Mouse (Mus musculus) forebrain, embryonic 10.5 days (tissue): Measurements from ENCODE around the gene Nmu. TPM values are rescaled to one million over a fixed set of nuclear protein-coding genes. Genes with fewer than 3 reads are reported as not detected.

Experiments
- DNase-seq: peaks from one replicate; pipeline ENCODE4 v3.0.0-alpha.2; 2017; ENCODE audit warnings: low spot score; ENCODE audit errors: extremely low spot score
- H3K27ac ChIP-seq: fragments of 300-500 bp; sonication (generic); 2 replicates; pipeline ENCODE4 v1.5.1; 2016; ENCODE audit warnings: mild to moderate bottlenecking
- H3K27me3 ChIP-seq: fragments of 300-500 bp; sonication (generic); 2 replicates; pipeline ENCODE4 v1.6.1; 2016; ENCODE audit warnings: mild to moderate bottlenecking; ENCODE audit not compliant: poor library complexity, severe bottlenecking
- H3K36me3 ChIP-seq: fragments of 300-500 bp; sonication (generic); replicated peaks from 2 replicates; pipeline ENCODE4 v1.6.1; 2016; ENCODE audit warnings: mild to moderate bottlenecking, moderate library complexity
- H3K4me1 ChIP-seq: fragments of 300-500 bp; sonication (generic); 2 replicates; pipeline ENCODE4 v1.6.1; 2016
- H3K4me3 ChIP-seq: fragments of 300-500 bp; sonication (generic); 2 replicates; pipeline ENCODE4 v1.5.1; 2016; ENCODE audit warnings: mild to moderate bottlenecking, moderate library complexity
- H3K9me3 ChIP-seq: fragments of 300-500 bp; sonication (generic); 2 replicates; pipeline ENCODE4 v1.6.1; 2016; ENCODE audit warnings: mild to moderate bottlenecking, moderate library complexity
- WGBS: fragments of 180-500 bp; shearing (Covaris S2); methylation state at CpG from one replicate; pipeline ENCODE4 v1.1.7; 2016; 5-methylcytosine and 5-hydroxymethylcytosine counted together
- polyA plus RNA-seq: library from polyadenylated mRNA; unstranded; fragments of >200 nt; fragmentation: Nextera tagmentation; extraction: Ambion mirVana; gene quantifications from 2 replicates; pipeline ENCODE4 v1.2.1, GENCODE M21; 2016

Nmu gene
- polyA plus RNA-seq, 1 experiment from 2014 or later: 0.99 TPM

DNA sequence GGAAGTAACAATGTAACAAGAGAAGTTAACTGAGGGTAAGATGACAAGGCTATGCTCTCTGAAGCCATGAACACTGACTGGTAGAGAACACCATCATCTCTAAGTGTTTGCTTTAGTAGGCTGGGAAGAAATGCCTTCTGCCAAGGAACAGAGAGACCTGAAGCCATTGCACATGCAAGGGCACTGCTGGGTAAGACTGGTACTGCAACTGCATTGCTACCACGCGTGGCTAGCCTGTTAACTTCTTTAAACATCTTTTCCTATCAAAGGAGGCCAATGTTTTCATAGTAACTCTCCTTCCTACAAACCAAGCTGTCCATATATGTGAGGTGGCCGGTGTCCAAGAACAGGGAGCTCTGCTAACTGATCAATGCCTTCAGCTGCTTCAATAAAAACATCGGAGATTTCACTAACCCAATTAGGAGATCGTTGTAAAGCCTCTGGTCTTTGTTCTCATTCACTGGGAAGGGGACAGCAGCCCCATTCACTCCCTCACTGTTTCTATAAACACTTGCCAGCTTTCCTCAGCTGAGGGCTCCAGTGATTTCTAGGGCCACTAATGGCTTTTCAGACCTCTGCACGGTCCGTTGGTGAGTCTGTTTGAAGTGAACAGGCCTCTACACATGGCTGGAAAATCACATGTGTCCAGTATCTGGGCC, 11.5 kb downstream of the Nmu start:
- 45% methylated on average over 7 of the region's 7 CpGs for whole genome bisulfite sequencing
- H3K27me3 ChIP-seq: no peaks in the 10 kb centered on the region
- no peaks in the 10 kb centered on the region for H3K9me3 ChIP-seq
- DNase-seq: peak; percentile 18
- peaks cover 9% of the 10 kb centered on the region for H3K4me1 ChIP-seq
- no peak overlapping the region for H3K4me3 ChIP-seq
- H3K27ac ChIP-seq: no peak overlapping the region
- H3K36me3 ChIP-seq: no peaks in the 10 kb centered on the region

DNA sequence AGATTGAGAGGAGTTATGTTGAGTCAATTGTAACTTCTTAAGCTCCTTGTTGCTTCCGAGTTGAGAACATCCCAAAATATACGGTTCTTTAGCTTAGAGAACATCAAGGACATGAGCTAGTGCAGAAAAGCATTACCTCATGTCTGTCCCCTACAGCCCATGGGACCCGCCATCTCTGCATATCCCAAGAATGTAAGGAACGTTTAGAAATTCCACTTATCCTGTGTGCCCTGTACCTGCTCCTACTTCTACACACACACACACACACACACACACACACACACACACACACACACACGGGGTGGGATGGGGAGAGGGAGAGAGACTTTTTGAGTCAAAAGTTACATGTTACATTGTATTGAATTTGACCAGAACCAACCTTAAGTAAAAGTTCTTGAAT, 12.1 kb downstream of the Nmu start:
- no peaks in the 10 kb centered on the region for H3K36me3 ChIP-seq
- no peak for DNase-seq
- H3K27ac ChIP-seq: no peak overlapping the region
- peaks cover 10% of the 10 kb centered on the region for H3K4me1 ChIP-seq
- H3K4me3 ChIP-seq: no peak overlapping the region
- WGBS: 84% methylated on average over 5 of the region's 5 CpGs
- no peaks in the 10 kb centered on the region for H3K27me3 ChIP-seq
- H3K9me3 ChIP-seq: no peaks in the 10 kb centered on the region

DNA sequence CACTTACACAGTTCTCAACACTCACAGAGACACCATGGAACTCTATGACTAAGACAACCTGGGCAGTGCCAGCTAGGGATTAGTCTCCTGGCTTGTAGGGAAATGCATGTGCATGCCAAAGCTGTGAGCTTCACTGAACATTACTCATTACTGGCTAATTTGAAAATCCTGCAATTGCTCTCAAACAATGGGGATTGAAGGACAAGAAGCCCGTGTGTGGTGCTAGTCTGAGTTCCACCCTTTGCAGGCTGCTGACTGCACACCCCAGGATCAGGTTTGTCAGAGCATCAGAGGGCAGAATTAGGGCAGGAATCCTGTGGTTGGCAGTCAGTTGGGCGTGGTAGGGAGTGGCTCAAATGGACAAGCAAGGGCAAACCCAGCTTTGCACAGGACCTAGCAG, 17.5 kb downstream of the Nmu start:
- H3K27me3 ChIP-seq: no peaks in the 10 kb centered on the region
- DNase-seq: no peak
- WGBS: 49% methylated on average over 2 of the region's 2 CpGs
- no peaks in the 10 kb centered on the region for H3K9me3 ChIP-seq
- no peaks in the 10 kb centered on the region for H3K36me3 ChIP-seq
- no peak overlapping the region for H3K4me3 ChIP-seq
- peaks cover 7% of the 10 kb centered on the region for H3K4me1 ChIP-seq
- no peak overlapping the region for H3K27ac ChIP-seq

DNA sequence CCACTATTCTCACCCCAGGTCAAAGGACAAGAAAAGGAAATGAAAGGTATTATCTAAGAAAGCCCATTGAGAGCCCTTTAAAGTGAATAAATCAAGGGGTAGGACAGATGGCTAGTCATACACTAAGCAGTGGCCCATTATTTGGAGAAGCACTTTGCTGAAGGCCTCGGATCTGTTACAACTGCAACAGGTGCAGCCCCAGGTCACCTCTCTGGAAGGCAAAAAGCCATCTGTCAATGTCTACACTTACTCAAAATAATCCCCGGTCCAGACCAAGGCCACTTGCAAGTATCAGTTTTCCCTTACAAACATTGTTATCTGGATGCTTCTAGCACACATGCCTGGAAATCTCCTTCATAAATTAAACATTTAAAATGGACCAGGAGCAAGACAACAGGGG, 22.7 kb downstream of the Nmu start:
- Histone ChIP-seq H3K4me1 (peaks cover under 1% of the 10 kb centered on the region; the same call in 1 of the 2 replicates), H3K27ac (no peak overlapping the region), H3K36me3 (no peaks in the 10 kb centered on the region), H3K27me3 (no peaks in the 10 kb centered on the region), H3K9me3 (no peaks in the 10 kb centered on the region), H3K4me3 (no peak overlapping the region)
- 97% methylated on average over 2 of the region's 2 CpGs for WGBS
- DNase-seq: no peak

DNA sequence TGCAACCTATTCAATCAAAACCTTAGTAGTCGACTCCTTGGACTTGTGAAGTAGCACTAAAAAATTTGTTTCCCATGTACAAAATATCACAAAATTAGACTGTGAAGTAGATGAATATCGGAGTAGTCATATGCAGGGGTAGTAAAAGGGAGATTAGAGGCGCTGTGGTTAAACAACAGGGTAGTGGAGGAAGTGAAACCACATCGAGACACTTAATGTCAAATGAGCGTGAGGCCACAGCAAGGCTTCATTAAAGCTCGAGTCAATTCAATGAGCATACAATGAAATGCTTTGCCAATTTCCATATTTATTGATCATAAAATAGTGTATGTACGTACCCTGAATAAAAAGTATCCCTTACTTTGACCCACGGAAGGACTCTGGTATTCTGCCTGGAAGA, 26.5 kb downstream of the Nmu start:
- WGBS: 87% methylated on average over 8 of the region's 8 CpGs
- Histone ChIP-seq H3K4me3 (no peak overlapping the region), H3K9me3 (no peaks in the 10 kb centered on the region), H3K36me3 (no peaks in the 10 kb centered on the region), H3K4me1 (peaks cover 6% of the 10 kb centered on the region; the same call in 1 of the 2 replicates), H3K27ac (no peak overlapping the region), H3K27me3 (no peaks in the 10 kb centered on the region)
- DNase-seq: no peak

DNA sequence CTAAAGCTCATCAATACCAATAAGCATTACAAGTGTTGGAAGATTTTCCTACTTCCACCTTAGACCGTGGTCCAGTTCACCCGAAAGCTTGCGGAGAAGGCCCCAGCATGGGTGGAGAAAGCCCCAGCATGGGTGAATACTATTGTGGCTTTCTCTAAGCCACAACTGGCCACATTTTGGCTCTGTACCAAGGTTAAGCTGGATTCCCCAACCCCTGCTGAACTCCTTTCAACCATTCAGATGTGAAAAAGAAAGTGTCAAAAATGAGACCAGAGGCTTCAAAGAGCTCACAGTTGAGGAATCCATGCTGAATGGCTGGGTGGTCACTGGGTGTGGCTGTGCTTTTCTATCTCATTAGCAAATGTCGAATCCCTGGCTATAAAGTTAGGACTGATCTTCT, 29.8 kb downstream of the Nmu start:
- no peaks in the 10 kb centered on the region for H3K9me3 ChIP-seq
- 76% methylated on average over 4 of the region's 4 CpGs for WGBS
- no peak for DNase-seq
- H3K36me3 ChIP-seq: no peaks in the 10 kb centered on the region
- H3K4me3 ChIP-seq: no peak overlapping the region
- no peaks in the 10 kb centered on the region for H3K27me3 ChIP-seq
- no peak overlapping the region for H3K27ac ChIP-seq
- peaks cover 6% of the 10 kb centered on the region; the same call in 1 of the 2 replicates for H3K4me1 ChIP-seq

DNA sequence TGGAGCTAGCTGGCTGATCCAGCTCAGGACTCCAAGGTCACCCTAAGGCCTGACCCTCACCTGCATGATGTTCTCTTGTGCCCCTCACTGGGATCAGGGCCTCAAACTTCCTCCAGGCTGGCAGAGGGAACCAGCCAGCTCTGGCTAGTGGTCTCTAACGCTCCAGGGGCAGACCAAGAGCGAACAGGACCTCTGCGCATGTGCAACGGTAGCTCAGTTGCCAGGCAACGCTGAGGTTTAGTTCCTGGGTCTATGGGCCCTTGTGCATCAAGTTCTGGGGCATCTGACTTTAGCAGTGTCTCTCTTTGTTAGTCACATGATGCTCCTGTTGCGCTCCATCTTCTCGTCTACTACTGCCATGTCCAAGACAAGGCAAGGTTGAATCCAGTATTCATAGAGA, 32.6 kb downstream of the Nmu start, which contains the start of gene Pdcl2:
TSS of gene Pdcl2 (minus strand) at position 204 of the 400 bp plus-strand sequence.
- Histone ChIP-seq H3K9me3 (no peaks in the 10 kb centered on the region), H3K27me3 (no peaks in the 10 kb centered on the region), H3K36me3 (no peaks in the 10 kb centered on the region), H3K4me3 (no peak within 1 kb of the TSS), H3K27ac (no peak within 1 kb of the TSS), H3K4me1 (peaks cover 6% of the 10 kb centered on the region; the same call in 1 of the 2 replicates)
- 92% methylated on average over 7 of the region's 7 CpGs for WGBS
- DNase-seq: no peak

DNA sequence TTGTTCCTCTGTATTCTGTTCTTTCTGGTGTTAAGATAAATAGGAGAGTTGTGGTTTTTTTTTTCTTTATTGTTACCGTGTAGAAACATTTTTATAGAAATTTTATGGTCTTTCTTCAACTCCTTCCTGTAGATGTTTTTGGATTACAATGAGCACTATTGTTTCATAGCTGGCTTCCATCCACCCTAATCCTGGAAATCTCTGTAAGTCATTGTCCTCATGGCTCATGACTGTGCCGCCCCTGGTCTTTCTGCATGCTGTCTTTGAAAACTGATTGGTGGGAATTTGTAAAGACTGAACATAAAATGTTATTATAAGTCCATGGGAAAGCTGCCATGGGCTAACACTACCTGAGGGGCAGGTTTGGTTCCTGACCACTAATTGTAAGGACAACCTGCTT, 36.3 kb downstream of the Nmu start:
- Histone ChIP-seq H3K36me3 (no peaks in the 10 kb centered on the region), H3K4me1 (peaks cover 4% of the 10 kb centered on the region; the same call in 1 of the 2 replicates), H3K27ac (no peak overlapping the region), H3K27me3 (no peaks in the 10 kb centered on the region), H3K9me3 (no peaks in the 10 kb centered on the region), H3K4me3 (no peak overlapping the region)
- DNase-seq: no peak
- 83% methylated on average over 2 of the region's 2 CpGs for WGBS

DNA sequence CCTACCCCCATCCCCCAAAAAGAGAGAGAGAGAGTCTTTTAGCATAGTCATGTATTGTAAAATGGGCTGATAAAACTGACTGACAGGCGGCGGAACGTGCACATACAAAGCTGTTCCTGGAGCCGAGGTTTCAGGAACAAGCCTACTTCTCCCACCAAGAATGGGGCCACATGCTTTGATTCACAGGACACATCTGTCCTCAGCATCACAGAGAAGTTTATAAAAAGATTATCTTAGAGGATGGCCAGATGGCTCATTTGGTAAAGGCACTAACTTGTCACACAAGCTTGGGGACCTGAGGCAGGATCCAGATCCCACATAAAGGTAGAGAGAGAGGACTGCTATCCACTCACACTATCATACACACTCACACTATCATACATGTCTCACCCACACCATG, 38.5 kb downstream of the Nmu start:
- H3K27ac ChIP-seq: no peak overlapping the region
- H3K36me3 ChIP-seq: no peaks in the 10 kb centered on the region
- H3K4me1 ChIP-seq: peaks cover 14% of the 10 kb centered on the region
- 92% methylated on average over 4 of the region's 4 CpGs for WGBS
- H3K4me3 ChIP-seq: no peak overlapping the region
- DNase-seq: no peak
- no peaks in the 10 kb centered on the region for H3K9me3 ChIP-seq
- H3K27me3 ChIP-seq: no peaks in the 10 kb centered on the region

DNA sequence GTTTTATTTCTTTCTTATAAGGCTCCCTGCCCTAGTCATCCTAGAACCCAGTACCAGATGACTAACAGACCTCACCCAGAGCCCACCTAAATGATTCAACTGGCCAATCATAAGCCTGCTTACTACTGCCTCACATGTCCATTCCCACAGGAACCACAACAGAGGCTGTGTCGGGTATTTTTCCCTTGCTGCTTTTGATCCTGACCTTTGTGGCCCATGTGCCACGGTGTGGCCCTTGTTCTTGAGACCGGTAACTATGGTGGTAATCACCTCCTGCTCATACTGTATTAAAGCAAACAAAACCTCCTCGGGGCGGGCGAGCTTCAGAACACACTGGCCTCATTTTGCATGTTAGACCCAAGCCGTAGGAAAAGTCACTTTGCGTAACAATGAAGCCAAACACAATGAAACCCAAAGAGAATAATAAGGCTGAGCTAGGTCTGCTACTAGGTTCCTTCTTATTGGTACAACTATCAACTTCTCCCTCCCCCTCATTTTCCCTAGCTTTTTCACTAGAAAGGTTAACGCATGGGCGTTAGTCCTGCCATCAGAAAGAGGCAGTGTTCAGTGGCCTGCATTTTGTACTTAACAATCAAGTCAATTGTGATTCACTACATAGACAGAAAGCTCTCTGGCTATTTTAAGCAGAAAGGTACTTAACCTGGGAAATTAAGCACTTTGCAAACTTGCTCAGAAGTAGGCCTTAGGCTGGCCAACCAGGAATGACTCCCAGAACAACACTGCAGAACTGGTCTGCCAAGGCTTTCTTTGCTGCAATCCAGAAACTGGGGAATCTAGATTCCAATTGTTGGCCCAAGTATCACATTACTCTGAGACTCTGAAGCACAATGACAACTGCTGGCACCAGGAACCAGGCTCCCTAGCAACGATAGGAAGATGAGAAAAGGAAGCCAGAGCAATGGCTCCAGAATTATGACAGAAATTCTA, 42.1 kb downstream of the Nmu start:
- WGBS: 27% methylated on average over 11 of the region's 11 CpGs
- peaks cover 14% of the 10 kb centered on the region for H3K4me1 ChIP-seq
- DNase-seq: no peak
- no peaks in the 10 kb centered on the region for H3K36me3 ChIP-seq
- H3K27me3 ChIP-seq: no peaks in the 10 kb centered on the region
- H3K4me3 ChIP-seq: no peak overlapping the region
- H3K9me3 ChIP-seq: no peaks in the 10 kb centered on the region
- H3K27ac ChIP-seq: no peak overlapping the region

DNA sequence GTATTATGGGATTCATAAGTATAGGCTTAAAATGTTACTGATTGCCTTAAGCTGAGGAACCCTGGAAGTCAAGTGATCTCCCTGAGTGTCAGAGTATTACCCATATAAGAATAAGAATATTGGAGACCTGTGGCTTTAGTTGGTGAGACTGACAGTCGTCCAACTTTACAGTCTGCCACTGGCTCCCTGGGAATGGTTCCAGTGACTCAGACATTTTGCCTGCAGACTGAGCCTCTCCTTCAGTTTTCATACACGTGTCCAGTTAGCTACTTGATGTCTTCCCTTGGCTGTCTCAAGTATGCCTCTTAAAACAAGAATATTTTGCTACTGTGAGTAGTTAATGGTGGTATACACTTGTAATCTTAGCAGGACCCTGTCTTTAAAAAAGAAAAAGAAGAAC, 55.4 kb downstream of the Nmu start:
- WGBS: 80% methylated on average over 2 of the region's 2 CpGs
- H3K9me3 ChIP-seq: no peaks in the 10 kb centered on the region
- H3K4me3 ChIP-seq: no peak overlapping the region
- no peak for DNase-seq
- peaks cover 17% of the 10 kb centered on the region for H3K4me1 ChIP-seq
- no peaks in the 10 kb centered on the region for H3K27me3 ChIP-seq
- H3K36me3 ChIP-seq: no peaks in the 10 kb centered on the region
- no peak overlapping the region for H3K27ac ChIP-seq

DNA sequence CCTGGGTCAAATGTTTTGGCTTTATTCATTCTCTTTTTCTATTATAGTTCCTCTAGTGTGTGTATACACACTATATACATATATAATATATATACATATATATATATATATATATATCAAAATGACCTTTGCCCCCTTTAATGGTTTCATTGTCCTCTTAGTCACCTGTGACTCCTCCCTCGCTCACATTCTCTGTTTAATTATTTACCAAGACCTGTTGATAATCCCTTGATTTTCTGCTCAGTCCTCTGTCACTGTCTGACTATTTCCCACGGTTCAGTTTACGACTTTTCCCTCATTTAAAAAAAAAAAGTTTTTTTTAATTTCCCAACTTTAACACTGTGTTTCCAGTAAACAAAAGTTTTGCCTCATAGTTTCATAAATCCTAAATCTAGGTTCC, 57.3 kb downstream of the Nmu start:
- DNase-seq: no peak
- Histone ChIP-seq H3K27me3 (no peaks in the 10 kb centered on the region), H3K27ac (no peak overlapping the region), H3K9me3 (no peaks in the 10 kb centered on the region), H3K36me3 (0 out of 2 replicates have a peak, but pooled peaks cover under 1% of the 10 kb centered on the region), H3K4me3 (no peak overlapping the region), H3K4me1 (peaks cover 27% of the 10 kb centered on the region)
- WGBS: 82% methylated on average over 3 of the region's 3 CpGs

DNA sequence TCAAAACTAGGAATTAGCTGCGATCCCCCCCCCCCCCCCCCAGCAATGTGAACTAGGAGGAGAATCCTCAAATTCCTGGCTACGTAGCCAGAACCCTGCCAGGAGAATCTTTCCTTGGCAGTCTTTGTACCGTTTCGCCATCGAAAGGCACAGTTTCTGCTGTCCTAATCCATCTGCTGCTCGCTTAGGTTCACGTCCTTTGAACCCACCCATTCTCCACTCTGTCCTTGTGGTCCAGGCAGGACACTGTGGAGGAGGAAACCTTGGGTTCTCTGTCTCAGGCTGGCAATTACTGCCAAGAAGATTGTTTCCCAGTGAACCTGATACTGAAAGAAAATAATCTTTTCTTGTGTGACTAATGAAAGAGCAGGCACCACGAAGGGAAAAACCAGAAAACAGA, 58.0 kb downstream of the Nmu start:
- no peak overlapping the region for H3K27ac ChIP-seq
- peaks cover 3% of the 10 kb centered on the region; the same call in 1 of the 2 replicates for H3K36me3 ChIP-seq
- DNase-seq: peak; percentile 19
- no peaks in the 10 kb centered on the region for H3K27me3 ChIP-seq
- 2% methylated on average over 8 of the region's 8 CpGs for WGBS
- peak overlapping the region; percentile 100 for H3K4me3 ChIP-seq
- no peaks in the 10 kb centered on the region for H3K9me3 ChIP-seq
- peaks cover 27% of the 10 kb centered on the region for H3K4me1 ChIP-seq
